Mouse (Mus musculus): ENCODE measurements around the gene Mitd1.

DNA sequence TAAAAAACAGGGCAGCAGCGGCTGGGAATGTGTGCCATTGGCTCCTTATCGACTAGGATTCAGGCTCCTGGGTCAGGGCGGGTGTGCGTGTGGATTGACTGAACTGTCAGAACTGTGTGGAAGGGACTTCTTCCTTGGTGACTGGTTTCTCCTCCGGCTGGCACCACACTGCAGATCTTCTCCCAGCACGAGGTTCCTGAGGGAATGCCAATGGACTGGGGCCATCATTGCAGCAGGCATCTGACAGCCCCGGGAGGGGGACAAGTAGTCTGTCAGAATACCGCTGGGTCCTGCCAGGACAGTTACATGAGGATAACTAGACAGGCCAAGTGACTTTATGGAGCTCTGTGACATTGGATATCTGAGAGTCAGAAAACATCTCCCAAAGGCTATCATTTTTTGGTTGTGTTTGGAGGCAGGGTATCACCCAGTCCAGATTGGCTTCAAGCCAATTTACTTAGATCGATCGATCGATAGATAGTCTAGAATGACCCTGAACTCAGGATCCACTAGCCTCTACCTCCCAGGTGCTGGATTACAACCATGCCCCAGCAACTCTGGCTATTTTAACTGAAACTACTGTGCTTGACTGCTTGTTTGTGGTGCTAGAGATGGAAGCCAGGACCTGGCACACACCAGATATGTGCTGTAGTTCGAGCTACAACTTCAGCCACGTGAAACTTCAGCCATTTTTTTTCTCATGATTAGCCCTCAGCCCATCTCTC, 12.3 kb downstream of the Mitd1 start:
- TF ChIP-seq EP300 (IDR thresholded peaks at IDR 0.05; ENCODE audit: low read depth) (no peak), CTCF (IDR thresholded peaks at IDR 0.05; ENCODE audit: low read depth) (no peak)
